Mouse (Mus musculus): ENCODE results near the gene Slc12a4.

GRCm38 (mm10) chr8:106010748-106011642 is 45.1 kb upstream of the Slc12a4 start:
- TF ChIP-seq CTCF (IDR thresholded peaks at IDR 0.05; ENCODE audit: low read depth, low read length) (no peak), POLR2A (IDR thresholded peaks at IDR 0.05; ENCODE audit: insufficient read depth, low read length) (peak; percentile 67)
